Mouse (Mus musculus): Measurements from ENCODE around the gene Acss1. TPM values are rescaled to one million over a fixed set of nuclear protein-coding genes. Genes with fewer than 3 reads are reported as not detected.

The Acss1 gene
- polyA plus RNA-seq, 1 experiment from 2014 or later, result 12.3 TPM

- no peak overlapping the region for H3K27ac ChIP-seq (replicated peaks)
- H3K27me3 ChIP-seq (replicated peaks), result peaks cover 15% of the 10 kb centered on the region
- H3K4me1 ChIP-seq, result peaks cover 19% of the 10 kb centered on the region
- no peaks in the 10 kb centered on the region for H3K36me3 ChIP-seq
- WGBS, result 26% methylated on average over 2 of the region's 2 CpGs
- H3K4me3 ChIP-seq (replicated peaks), result no peak overlapping the region
- H3K9me3 ChIP-seq (replicated peaks), result no peaks in the 10 kb centered on the region
- ATAC-seq (ENCODE audit: low FRiP score), result no peak
- peak overlapping the region; percentile 19; the same call in 1 of the 2 replicates for H3K4me2 ChIP-seq
- no peak overlapping the region for H3K9ac ChIP-seq (replicated peaks)
Measured at GRCm38 (mm10) chr2:150665006-150665405, 3.3 kb downstream of the Acss1 start.

GRCm38 (mm10) chr2:150664152-150664920, 4.0 kb downstream of the Acss1 start:
- no peak overlapping the region for H3K27ac ChIP-seq (replicated peaks)
- no peak for ATAC-seq (ENCODE audit: low FRiP score)
- no peak overlapping the region; the same call in 1 of the 2 replicates for H3K4me2 ChIP-seq
- H3K4me3 ChIP-seq (replicated peaks), result no peak overlapping the region
- no peaks in the 10 kb centered on the region for H3K36me3 ChIP-seq
- 86% methylated on average over 5 of the region's 5 CpGs for WGBS
- no peak overlapping the region for H3K9ac ChIP-seq (replicated peaks)
- peaks cover 19% of the 10 kb centered on the region for H3K4me1 ChIP-seq
- peaks cover 9% of the 10 kb centered on the region for H3K27me3 ChIP-seq (replicated peaks)
- H3K9me3 ChIP-seq (replicated peaks), result no peaks in the 10 kb centered on the region

- no peaks in the 10 kb centered on the region for H3K36me3 ChIP-seq
- H3K4me3 ChIP-seq (replicated peaks), result no peak overlapping the region
- 0 out of 2 replicates have a peak overlapping the region, but pooled peaks have one; percentile 29 for H3K27ac ChIP-seq (replicated peaks)
- peaks cover 15% of the 10 kb centered on the region for H3K4me1 ChIP-seq
- no peak overlapping the region for H3K4me2 ChIP-seq
- 70% methylated on average over 9 of the region's 9 CpGs for WGBS
- no peak for ATAC-seq (ENCODE audit: low FRiP score)
- H3K9me3 ChIP-seq (replicated peaks), result no peaks in the 10 kb centered on the region
- no peak overlapping the region for H3K9ac ChIP-seq (replicated peaks)
- peaks cover 3% of the 10 kb centered on the region; the same call in 1 of the 2 replicates for H3K27me3 ChIP-seq (replicated peaks)
Measured at GRCm38 (mm10) chr2:150663255-150663654, 5.0 kb downstream of the Acss1 start.

DNA sequence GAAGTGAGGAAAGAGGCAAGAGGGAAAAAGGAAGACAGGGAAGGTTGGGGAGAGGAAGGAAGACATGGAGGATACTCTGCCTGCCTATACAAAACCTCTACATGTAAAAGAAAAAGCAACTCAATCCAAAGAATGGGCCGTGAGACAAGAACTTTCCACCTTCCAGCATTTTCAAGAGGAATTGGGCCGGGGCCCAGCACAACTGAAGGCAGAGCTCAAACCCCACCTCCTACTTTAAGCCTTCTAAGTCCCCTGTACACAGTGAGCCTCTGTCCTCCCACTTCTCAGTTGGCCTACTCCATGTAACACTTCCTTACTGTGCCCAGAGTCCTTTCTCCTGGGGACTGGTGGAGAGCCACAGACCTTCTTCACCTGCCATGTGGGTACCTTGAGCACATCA, 6.3 kb downstream of the Acss1 start:
- H3K9me3 ChIP-seq (replicated peaks), result no peaks in the 10 kb centered on the region
- H3K36me3 ChIP-seq, result no peaks in the 10 kb centered on the region
- no peak overlapping the region for H3K4me2 ChIP-seq
- no peak overlapping the region for H3K9ac ChIP-seq (replicated peaks)
- H3K4me3 ChIP-seq (replicated peaks), result no peak overlapping the region
- no peaks in the 10 kb centered on the region; the same call in 1 of the 2 replicates for H3K27me3 ChIP-seq (replicated peaks)
- H3K4me1 ChIP-seq, result peaks cover 5% of the 10 kb centered on the region
- no peak overlapping the region; the same call in 1 of the 2 replicates for H3K27ac ChIP-seq (replicated peaks)
- WGBS, result 93% methylated on average over 2 of the region's 2 CpGs
- no peak for ATAC-seq (ENCODE audit: low FRiP score)

GRCm38 (mm10) chr2:150660668-150661451, 7.4 kb downstream of the Acss1 start:
- ATAC-seq (ENCODE audit: low FRiP score), result no peak
- no peak overlapping the region for H3K4me3 ChIP-seq (replicated peaks)
- 85% methylated on average over 5 of the region's 5 CpGs for WGBS
- no peaks in the 10 kb centered on the region for H3K4me1 ChIP-seq
- no peak overlapping the region for H3K4me2 ChIP-seq
- no peaks in the 10 kb centered on the region for H3K36me3 ChIP-seq
- no peak overlapping the region for H3K27ac ChIP-seq (replicated peaks)
- no peak overlapping the region for H3K9ac ChIP-seq (replicated peaks)
- H3K9me3 ChIP-seq (replicated peaks), result no peaks in the 10 kb centered on the region
- H3K27me3 ChIP-seq (replicated peaks), result no peaks in the 10 kb centered on the region; the same call in 1 of the 2 replicates

DNA sequence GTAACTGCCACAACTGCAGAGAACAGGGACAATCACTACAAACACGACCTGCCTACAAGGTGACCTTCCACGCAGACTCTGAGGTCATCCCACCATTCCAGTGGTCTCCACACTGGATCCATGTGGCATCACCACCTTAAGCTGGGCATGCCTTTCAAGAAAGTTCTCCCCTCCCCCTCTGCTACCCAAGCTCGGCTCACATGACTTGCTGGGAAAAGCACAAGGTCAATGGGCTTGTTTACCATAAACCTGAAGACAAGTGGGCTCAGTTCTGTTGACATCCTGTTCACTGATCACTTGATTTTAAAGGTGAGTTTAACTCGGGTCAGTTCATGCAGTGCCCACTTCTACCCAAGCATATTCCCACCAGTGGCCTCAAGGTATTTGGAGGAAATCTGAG, 8.3 kb downstream of the Acss1 start:
- WGBS, result 82% methylated on average over 4 of the region's 4 CpGs
- H3K27ac ChIP-seq (replicated peaks), result no peak overlapping the region
- H3K27me3 ChIP-seq (replicated peaks), result no peaks in the 10 kb centered on the region
- no peaks in the 10 kb centered on the region for H3K36me3 ChIP-seq
- H3K9me3 ChIP-seq (replicated peaks), result no peaks in the 10 kb centered on the region
- no peak for ATAC-seq (ENCODE audit: low FRiP score)
- no peak overlapping the region for H3K4me3 ChIP-seq (replicated peaks)
- no peaks in the 10 kb centered on the region for H3K4me1 ChIP-seq
- no peak overlapping the region for H3K4me2 ChIP-seq
- no peak overlapping the region for H3K9ac ChIP-seq (replicated peaks)

DNA sequence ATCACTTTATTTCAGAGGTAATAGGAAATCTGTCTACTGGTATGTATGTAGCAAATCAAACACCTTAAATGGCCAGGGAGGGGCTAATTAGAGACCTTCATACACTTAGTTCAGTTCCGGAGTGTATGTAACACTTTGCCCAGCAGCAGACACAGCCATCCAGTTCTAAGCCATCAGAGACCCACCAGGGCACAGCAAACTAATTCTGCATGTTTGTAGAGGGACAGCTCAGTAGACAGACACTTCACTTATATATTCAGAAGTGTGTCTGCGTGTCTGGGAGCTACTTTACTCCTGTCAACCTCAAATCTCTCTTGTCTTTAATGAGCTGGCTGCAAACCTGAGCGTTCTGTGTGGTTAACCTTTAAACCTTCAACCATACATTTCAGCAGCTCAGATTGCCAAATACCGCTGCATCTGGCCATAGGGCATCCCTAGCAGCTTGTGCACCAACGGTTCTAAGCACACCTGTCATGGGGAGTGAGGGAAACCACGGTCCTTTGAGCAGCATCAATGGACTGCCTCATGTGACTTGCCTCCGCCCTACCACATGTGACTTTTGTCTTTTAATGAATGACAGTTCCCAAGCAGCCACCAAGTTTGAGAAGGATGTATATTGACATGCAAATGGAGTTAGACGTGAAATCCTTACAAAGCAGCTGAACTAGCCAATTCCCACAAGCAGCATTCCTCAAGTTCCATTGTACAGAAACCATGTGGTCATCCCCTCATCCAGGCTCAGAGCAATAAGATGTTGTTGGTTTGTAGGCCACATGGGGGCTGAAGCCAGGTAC, 11.1 kb downstream of the Acss1 start:
- Histone ChIP-seq H3K27ac (replicated peaks) (peak overlapping the region; percentile 0; the same call in 1 of the 2 replicates), H3K9ac (replicated peaks) (no peak overlapping the region), H3K9me3 (replicated peaks) (no peaks in the 10 kb centered on the region), H3K27me3 (replicated peaks) (no peaks in the 10 kb centered on the region), H3K4me3 (replicated peaks) (no peak overlapping the region), H3K4me1 (no peaks in the 10 kb centered on the region), H3K36me3 (no peaks in the 10 kb centered on the region), H3K4me2 (no peak overlapping the region)
- ATAC-seq (ENCODE audit: low FRiP score), result peak; percentile 69; the same call in 1 of the 2 replicates
- 25% methylated on average over 8 of the region's 8 CpGs for WGBS

DNA sequence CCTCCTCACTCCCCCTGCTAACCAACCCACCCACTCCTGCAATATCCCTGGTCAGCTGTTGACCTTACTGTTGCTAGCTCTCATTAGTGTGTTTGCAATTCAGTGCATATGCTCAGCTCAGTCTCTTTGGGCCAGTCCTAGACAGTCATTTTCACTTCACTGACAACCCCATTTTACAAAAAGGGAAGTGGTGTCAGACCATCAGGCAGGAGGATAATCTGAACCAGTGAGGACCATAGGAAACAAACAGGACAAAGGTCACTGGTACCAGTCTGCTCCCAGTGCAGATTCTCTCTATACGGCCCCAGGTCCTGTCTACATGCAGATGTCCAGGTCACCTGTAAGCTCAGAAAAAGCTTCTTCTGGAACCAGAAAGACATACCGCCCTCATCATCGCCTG, 12.2 kb downstream of the Acss1 start:
- no peak for ATAC-seq (ENCODE audit: low FRiP score)
- H3K27ac ChIP-seq (replicated peaks), result no peak overlapping the region

GRCm38 (mm10) chr2:150655290-150655689, 13.0 kb downstream of the Acss1 start:
- Histone ChIP-seq H3K9me3 (replicated peaks) (no peaks in the 10 kb centered on the region), H3K4me2 (no peak overlapping the region), H3K4me3 (replicated peaks) (no peak overlapping the region), H3K27ac (replicated peaks) (no peak overlapping the region), H3K36me3 (no peaks in the 10 kb centered on the region), H3K27me3 (replicated peaks) (no peaks in the 10 kb centered on the region), H3K9ac (replicated peaks) (no peak overlapping the region), H3K4me1 (peaks cover 13% of the 10 kb centered on the region)
- WGBS, result 86% methylated on average over 6 of the region's 6 CpGs
- ATAC-seq (ENCODE audit: low FRiP score), result no peak

More for the DNA sequence above, 12.2 kb downstream of the Acss1 start:
- Histone ChIP-seq H3K9ac (replicated peaks) (no peak overlapping the region), H3K4me2 (no peak overlapping the region), H3K4me1 (peaks cover 5% of the 10 kb centered on the region), H3K27me3 (replicated peaks) (no peaks in the 10 kb centered on the region), H3K9me3 (replicated peaks) (no peaks in the 10 kb centered on the region), H3K4me3 (replicated peaks) (no peak overlapping the region), H3K36me3 (no peaks in the 10 kb centered on the region)
- WGBS, result 94% methylated on average over 3 of the region's 3 CpGs

DNA sequence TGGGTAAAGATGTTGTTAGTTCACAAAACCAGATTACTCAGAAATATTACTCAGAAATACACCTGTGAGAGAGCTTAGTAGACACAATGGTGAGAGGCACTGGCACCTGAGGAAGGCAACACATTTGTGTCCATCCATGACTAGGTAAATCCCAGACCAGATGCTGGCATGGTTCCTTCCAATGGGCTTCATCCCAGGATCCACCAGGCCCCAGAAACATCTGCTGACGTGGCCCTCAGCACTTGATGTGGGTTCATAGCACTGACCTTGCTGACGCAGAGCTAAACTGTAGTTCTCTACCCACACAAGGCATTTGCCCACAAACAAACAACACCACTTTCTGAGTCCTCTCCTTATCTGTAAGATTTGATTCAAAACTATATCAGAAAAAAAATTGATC, 13.5 kb downstream of the Acss1 start:
- ATAC-seq (ENCODE audit: low FRiP score), result no peak
- WGBS, result 95% methylated on average over 2 of the region's 2 CpGs
- H3K4me1 ChIP-seq, result peaks cover 16% of the 10 kb centered on the region
- no peaks in the 10 kb centered on the region for H3K27me3 ChIP-seq (replicated peaks)
- H3K27ac ChIP-seq (replicated peaks), result no peak overlapping the region
- no peaks in the 10 kb centered on the region for H3K9me3 ChIP-seq (replicated peaks)
- no peak overlapping the region for H3K4me3 ChIP-seq (replicated peaks)
- H3K4me2 ChIP-seq, result no peak overlapping the region
- H3K9ac ChIP-seq (replicated peaks), result no peak overlapping the region
- no peaks in the 10 kb centered on the region for H3K36me3 ChIP-seq

GRCm38 (mm10) chr2:150651366-150651765, 16.9 kb downstream of the Acss1 start:
- Histone ChIP-seq H3K4me1 (peaks cover 35% of the 10 kb centered on the region), H3K4me3 (replicated peaks) (no peak overlapping the region), H3K4me2 (no peak overlapping the region), H3K36me3 (no peaks in the 10 kb centered on the region), H3K27me3 (replicated peaks) (no peaks in the 10 kb centered on the region), H3K9ac (replicated peaks) (no peak overlapping the region), H3K27ac (replicated peaks) (no peak overlapping the region), H3K9me3 (replicated peaks) (no peaks in the 10 kb centered on the region)
- WGBS, result 72% methylated on average over 9 of the region's 9 CpGs
- ATAC-seq (ENCODE audit: low FRiP score), result no peak

All from neural tube, embryonic 15.5 days (tissue).